Mouse (Mus musculus): ENCODE data around the gene Cse1l. TPM values are rescaled to one million over a fixed set of nuclear protein-coding genes. Genes with fewer than 3 reads are reported as not detected.

The Cse1l gene
- total RNA-seq, 1 experiment from 2014 or later: 105 TPM

DNA sequence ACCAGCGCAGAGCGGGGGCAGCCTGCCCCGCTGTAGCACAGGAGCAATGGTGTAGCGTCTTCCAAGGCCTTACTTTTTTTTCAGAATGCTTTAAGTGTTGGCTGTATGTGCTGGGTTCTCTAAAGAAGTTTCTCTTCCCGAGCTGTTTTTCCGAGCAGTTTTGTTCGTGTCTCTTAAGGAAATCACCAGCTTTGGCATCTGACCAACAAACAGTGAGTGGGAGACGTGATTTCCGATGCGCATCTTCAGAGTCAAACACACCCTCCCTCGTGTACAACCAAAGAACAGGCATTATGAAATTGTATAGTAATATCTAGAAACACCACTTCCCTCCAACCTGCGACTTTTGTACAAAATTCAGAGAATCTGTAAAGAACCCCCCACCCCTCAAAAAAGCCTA, 8.9 kb upstream of the Cse1l start:
- ATAC-seq (replicated peaks; ENCODE audit: insufficient number of reproducible peaks, low FRiP score, low TSS enrichment, poor library complexity, severe bottlenecking): no peak

DNA sequence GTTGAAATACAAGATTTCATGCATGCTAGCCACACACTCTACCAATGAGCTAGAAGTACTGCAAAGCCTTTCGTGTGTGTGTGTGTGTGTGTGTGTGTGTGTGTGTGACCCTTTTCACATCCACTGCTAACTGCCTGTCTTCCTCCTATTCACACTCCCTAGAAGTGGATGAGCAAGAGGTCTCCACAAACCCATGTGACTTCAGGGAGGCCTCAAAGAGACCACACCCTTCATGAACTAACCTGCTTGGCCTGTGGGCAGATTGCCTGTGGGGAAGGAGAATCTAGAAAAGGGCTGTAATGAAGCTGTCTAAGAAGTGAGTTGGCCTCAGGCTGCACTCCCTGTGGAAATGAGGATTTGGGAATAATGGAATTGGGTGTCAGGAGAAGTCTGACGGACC, 6.7 kb upstream of the Cse1l start:
- ATAC-seq (replicated peaks; ENCODE audit: insufficient number of reproducible peaks, low FRiP score, low TSS enrichment, poor library complexity, severe bottlenecking): no peak

DNA sequence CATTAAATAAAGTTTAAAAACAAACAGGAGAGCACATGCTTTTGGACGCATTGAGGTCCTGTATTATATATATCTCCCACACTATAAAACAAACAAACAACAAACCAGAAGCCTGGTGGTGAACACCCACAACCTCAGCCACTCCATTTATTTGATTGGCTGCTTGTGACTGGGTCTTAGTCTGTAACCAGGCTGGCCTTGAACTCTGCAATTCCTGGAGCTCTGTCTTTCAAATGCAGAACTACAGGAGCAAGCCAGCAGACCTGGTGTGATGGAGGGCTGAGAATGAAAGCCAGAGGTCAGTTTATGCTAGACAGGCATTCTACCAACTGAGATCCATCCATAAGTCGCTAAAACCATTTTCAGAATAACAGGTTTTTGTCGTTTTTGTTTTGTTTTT, 6.1 kb upstream of the Cse1l start:
- no peak for ATAC-seq (replicated peaks; ENCODE audit: insufficient number of reproducible peaks, low FRiP score, low TSS enrichment, poor library complexity, severe bottlenecking)

DNA sequence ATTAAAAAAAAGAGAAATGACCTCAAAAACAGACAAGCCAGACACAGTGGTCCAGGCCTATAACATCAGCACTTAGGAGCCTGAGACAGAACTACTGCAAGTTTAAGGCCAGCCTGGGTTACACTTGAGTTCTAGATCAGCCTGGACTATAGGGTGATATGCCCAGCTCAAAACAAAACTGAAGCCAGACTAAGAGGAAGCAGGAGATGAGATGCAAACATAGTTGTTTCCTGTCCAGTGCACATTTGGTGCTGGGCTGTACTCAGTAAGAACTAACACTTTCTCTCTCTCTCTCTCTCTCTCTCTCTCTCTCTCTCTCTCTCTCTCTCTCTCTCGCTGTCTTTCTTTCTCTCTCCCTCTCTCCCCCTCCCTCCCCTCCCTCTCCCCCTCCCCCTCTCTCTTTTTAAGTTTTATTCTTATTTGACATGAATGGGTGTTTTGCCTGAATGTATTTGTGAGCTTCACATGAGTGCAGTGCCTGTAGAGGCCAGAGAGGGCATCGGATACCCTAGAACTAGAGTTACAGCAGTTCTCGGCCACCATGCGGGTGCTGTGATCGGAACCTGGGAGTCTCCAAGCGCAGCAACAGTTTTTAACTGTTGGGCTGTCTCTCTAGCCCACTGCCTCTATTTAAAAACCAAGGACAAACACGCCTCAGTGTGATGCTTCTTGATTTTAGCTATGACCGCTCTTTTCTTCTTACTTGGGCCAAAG, 4.9 kb upstream of the Cse1l start:
- ATAC-seq (replicated peaks; ENCODE audit: insufficient number of reproducible peaks, low FRiP score, low TSS enrichment, poor library complexity, severe bottlenecking): no peak

DNA sequence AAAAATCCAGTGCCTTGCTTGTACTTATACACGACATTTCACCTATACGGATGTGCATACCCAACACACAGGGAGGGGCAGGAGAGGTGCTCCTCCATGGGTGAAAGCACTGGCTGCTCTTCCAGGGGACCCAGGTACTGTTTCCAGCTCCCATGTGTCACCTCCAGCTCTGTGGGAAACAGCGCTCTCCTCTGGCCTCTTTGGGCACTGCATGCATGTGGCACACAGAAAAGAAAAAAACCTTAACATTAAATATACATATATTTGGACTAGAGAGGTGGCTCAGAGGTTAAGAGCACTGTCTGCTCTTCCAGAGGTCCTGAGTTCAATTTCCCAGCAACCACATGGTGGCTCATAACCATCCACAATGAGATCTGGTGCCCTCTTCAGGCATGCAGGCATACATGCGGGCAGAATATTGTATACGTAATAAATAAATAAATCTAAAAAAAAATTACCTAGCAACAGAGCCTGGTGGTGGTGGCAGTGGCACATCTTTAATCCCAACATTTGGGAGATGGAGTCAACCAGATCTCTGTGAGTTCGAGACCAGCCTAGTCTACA, 2.0 kb upstream of the Cse1l start:
- no peak for ATAC-seq (replicated peaks; ENCODE audit: insufficient number of reproducible peaks, low FRiP score, low TSS enrichment, poor library complexity, severe bottlenecking)

DNA sequence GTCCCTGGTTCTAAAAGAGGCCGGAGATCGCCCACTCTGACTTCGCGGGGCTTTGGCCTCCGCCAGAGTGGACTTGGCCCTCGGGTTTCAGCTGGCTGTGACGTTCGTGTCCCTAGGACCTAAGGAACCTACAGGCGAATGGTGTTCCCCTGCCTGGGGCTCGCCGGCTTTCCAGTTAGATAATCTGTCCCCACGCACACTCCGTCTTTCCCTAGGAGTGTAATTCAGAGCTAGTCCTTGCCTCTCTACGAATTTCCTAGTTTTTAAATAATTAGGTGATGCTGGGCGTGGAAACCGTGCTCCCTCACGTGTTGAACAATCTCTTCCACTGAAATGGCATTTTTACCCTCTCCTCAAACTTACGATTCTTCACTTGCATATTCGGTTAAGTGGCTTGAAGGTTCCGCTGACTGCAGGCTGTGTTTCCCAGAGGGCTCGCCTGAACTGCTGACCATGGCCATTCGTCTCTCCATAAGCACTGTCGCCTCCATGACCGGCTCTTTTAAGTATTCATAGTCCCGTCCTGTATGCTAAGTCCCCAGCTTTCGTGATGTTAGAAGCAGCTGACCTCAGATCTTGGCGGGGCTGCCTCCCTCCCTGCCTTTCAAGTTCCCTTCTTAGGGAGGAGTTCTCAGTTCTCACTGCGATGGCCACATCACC, 813 bp downstream of the Cse1l start:
- peak; percentile 83 for ATAC-seq (replicated peaks; ENCODE audit: insufficient number of reproducible peaks, low FRiP score, low TSS enrichment, poor library complexity, severe bottlenecking)

DNA sequence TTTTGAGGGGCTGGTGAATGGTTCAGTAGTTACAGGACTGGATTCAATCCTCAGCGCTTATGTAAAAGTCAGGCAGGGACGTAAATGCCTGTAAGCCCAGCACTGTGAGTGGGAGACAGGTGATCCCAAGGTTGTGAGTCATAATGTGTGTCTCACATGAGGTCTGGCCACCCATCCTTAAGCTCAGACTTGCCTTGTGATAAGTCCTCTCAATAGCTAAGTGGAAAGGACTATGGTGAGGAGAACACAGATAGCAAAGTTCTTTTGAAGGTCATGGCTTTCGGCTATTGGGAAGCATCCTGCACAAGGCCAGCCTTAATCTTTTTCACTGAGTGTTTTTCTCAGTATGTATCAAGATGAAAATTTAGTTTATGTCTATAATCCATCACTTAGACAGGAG, 3.9 kb downstream of the Cse1l start:
- ATAC-seq (replicated peaks; ENCODE audit: insufficient number of reproducible peaks, low FRiP score, low TSS enrichment, poor library complexity, severe bottlenecking): no peak

DNA sequence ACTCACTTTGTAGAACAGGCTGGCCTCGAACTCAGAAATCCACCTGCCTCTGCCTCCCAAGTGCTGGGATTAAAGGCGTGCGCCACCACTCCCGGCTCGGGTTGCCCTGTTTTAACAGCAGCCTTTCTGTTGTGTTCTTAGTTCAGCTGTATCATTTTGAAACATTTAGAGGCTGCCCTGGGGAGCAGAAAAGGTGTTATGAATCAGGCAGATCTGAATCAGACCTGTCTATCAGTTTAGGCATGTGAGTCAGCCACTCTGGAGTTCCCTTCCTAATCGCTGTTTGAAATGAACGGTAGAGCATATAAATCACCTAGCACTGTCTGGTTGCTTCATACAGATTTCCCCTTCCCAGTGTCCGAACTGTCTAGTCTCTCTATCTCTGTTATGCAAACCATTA, 4.7 kb downstream of the Cse1l start:
- no peak for ATAC-seq (replicated peaks; ENCODE audit: insufficient number of reproducible peaks, low FRiP score, low TSS enrichment, poor library complexity, severe bottlenecking)

DNA sequence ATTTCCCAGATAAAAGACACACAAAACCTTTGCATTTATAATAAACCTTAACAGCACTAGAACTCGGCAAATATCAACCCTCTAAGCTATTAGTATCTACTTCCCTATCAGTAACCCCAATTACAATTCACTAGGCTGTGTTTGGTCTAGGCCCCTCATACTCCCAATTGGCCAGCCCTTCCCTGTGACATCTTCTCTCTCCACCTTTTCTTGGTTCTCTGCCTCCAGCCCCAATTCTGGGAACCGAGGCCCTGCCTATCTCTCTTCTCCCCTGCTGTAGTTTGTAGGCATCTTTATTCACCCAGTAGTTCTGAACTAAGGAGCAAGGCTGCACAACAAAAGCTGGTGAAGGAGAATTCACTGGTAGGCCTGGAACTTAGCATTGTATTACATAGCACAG, 18.1 kb downstream of the Cse1l start:
- ATAC-seq (replicated peaks; ENCODE audit: insufficient number of reproducible peaks, low FRiP score, low TSS enrichment, poor library complexity, severe bottlenecking): no peak

DNA sequence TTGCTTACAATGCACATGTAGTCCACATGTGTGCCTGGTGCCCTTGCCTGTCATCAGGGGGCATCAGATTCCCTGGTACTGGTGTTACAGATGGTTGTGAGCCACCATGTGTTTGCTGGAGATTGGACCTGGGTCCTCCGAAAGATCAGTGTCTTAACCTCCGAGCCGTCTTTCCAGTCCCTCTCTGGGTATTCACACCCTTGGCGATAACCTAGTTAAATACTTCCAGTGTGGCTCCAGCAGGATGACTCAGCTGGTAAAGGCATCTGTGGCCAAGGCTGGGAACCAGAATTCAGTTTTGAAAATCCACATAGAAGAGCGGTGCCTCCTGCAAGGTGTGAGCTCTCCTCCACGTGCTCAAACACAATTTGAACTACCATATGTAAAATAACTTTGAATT, 28.1 kb downstream of the Cse1l start:
- ATAC-seq (replicated peaks; ENCODE audit: insufficient number of reproducible peaks, low FRiP score, low TSS enrichment, poor library complexity, severe bottlenecking): no peak

DNA sequence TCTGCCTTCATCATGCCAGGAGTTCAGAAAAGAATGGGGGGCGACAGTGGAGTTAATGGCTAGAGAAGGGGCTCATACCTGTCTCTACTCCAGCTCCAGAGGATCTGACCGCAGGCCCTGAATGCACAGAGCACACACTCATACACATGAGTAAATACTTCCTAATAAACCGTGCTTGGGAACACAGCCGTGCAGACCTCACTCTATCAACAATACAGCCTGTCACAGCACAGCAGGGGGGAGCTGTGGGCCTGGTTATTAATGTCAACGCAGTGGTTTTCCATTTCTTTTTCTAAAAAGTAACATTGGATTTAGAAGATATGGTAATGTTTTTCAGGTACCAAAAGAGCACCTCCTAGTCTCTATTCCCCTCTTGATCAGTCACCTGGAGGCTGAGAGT, 28.6 kb downstream of the Cse1l start:
- no peak for ATAC-seq (replicated peaks; ENCODE audit: insufficient number of reproducible peaks, low FRiP score, low TSS enrichment, poor library complexity, severe bottlenecking)

DNA sequence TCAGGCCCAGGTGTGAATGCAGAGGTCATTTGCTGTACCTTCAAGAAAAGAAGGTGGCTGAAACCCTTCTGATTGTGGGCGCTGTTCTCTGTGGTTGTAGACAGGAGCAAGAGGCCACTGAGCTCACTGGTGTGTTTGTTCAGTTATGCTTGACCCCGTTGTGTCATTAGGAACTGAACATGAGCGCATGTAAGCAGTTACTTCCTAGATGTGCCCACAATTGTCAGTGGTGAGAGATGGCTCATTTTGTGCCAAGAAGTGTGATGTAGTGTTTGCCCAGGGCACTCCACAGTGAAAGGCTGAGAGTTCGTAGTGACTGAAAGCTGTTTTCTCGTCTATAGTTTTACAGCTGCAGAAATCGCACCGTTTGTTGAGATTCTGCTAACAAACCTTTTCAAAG, 29.7 kb downstream of the Cse1l start:
- no peak for ATAC-seq (replicated peaks; ENCODE audit: insufficient number of reproducible peaks, low FRiP score, low TSS enrichment, poor library complexity, severe bottlenecking)

DNA sequence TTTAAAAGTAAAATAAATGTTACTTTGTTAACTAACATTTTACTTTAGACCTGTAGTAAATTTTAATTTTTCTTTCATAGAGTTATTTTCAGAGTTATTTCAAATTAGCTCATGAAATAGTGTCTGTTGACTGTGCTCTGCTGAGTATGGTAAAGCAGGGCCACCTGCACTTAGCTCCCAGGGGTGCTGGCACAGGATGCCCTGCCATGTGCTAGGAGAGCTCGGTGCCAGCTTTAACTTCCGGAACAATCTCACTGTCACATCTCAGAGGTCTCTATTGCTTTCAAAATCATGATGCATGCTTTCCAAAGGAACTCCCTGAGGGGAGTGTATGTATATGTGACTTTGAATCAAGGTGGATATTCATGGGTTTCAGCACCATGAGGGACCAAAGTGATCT, 30.3 kb downstream of the Cse1l start:
- no peak for ATAC-seq (replicated peaks; ENCODE audit: insufficient number of reproducible peaks, low FRiP score, low TSS enrichment, poor library complexity, severe bottlenecking)

DNA sequence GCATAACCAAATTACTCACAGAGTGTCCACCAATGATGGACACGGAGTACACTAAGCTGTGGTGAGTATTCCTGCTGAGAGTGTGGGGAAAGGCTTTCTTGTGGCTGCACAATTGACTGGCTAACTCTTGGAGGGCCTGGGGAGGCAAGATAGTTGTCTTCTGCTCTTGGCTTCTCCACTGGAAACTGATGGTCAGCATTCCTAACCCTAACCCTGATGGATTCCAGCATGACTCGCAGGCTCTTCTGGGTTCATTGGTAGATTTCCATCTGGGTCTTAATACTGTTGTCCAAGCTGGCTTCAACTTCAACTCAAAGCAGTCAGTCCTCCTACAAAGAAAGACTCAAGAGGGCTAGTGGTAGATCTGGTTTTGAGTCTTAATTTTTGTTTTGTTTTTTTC, 37.3 kb downstream of the Cse1l start:
- no peak for ATAC-seq (replicated peaks; ENCODE audit: insufficient number of reproducible peaks, low FRiP score, low TSS enrichment, poor library complexity, severe bottlenecking)

DNA sequence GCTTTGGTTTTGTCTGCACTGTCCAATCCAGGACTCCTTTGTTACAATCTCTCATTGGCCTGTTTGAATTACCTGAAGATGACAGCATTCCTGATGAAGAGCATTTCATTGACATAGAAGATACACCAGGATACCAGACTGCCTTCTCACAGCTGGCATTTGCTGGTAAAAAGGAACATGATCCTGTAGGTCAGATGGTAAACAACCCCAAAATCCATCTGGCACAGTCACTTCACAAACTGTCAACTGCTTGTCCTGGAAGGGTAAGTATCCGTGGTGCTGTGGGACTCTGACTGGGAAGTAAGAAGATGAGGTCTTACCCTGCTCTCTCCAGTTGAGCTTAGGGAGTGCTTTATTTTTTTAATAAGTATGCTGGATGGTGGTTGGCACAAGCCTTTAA, 38.5 kb downstream of the Cse1l start:
- no peak for ATAC-seq (replicated peaks; ENCODE audit: insufficient number of reproducible peaks, low FRiP score, low TSS enrichment, poor library complexity, severe bottlenecking)

DNA sequence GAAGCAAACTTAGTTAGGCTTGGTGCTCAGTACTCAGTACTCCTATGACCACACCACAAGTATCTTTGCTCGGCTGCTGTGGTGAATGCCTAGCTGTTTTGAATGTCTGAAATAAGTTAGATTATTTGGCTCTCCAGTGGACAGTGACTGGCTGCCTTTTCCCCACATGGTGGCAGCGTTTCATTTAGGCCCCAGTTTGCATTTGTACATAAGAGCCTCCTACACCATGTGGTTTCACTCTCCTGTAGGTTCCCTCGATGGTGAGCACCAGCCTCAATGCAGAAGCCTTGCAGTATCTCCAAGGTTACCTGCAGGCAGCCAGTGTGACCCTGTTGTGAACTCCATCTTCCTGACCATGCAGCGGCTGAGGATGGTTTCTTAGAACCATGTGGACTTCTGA, 39.6 kb downstream of the Cse1l start:
- no peak for ATAC-seq (replicated peaks; ENCODE audit: insufficient number of reproducible peaks, low FRiP score, low TSS enrichment, poor library complexity, severe bottlenecking)

DNA sequence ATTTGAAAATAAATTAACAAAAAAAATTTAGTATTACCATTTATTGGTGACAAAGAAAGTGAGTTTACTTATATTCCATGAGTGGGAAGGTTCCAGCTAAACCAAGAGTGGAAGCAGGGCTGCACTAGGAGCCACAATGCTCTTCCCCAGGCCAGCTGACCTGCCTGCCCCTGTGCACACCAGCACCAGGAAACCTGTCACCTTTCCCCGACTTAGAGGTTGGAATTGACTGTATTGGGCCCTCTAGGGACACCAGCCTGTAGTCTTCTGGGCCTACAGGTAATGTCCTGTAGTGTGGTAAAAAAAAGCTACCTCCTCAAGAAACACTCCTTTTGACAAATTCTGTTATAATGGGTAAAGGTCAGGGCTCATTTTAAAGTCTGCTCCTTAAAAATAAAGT, 42.4 kb downstream of the Cse1l start:
- ATAC-seq (replicated peaks; ENCODE audit: insufficient number of reproducible peaks, low FRiP score, low TSS enrichment, poor library complexity, severe bottlenecking): no peak

DNA sequence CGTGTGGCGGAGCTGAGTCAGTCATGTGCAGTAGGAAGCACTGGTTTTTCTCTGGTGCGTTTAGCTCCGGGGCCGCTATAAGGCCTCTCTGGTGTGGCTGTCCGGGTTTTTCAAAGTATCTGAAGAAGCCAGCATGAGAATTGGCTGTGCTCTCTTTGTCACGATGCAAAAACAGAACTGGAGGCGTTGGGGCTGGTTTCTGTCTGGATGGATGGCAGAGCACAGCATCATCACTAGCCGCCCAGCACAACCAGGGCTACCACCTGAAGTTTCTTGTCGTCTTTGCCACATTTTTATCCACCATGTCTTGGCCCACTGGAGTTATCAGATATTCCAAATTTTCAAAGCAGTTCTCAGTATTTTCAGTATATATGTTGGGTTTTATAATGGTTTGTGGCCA, 43.1 kb downstream of the Cse1l start:
- ATAC-seq (replicated peaks; ENCODE audit: insufficient number of reproducible peaks, low FRiP score, low TSS enrichment, poor library complexity, severe bottlenecking): no peak

DNA sequence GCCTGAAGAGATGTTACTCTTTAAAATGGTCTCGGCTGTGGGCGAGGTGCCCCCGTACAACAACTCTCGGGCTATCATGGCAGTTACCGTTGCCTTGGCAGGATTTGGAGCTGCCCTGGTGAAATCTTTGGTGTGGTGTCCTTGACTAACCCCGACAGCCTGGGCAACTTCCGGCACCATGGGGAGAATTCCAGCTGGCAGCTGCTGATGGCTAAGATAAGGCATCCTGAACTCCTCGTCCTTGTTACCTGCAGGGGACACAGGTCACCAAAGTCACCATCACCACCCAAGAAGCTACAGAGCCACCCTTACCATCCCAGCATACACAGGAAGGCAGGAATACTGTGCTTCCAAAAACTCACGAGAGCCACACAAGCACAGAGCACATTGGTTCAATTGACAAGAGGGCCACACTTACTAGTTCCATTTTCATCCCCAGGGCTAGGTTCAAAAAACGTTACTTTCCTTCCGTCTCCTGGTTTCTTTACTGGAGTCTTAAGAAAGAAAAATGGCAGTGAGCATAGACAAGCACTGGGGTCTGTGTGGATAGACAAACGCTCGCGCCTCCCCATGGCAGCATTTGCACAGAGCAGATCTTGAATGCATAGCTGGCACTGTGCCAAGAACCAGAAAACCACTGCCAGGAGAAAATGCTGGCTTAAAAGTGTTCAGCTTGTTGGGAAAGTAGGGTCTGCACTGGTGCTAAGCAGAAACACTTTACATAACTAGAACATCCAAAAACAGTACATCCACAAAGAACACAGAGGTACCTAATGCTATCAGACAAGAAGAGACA, 45.2 kb downstream of the Cse1l start:
- no peak for ATAC-seq (replicated peaks; ENCODE audit: insufficient number of reproducible peaks, low FRiP score, low TSS enrichment, poor library complexity, severe bottlenecking)

DNA sequence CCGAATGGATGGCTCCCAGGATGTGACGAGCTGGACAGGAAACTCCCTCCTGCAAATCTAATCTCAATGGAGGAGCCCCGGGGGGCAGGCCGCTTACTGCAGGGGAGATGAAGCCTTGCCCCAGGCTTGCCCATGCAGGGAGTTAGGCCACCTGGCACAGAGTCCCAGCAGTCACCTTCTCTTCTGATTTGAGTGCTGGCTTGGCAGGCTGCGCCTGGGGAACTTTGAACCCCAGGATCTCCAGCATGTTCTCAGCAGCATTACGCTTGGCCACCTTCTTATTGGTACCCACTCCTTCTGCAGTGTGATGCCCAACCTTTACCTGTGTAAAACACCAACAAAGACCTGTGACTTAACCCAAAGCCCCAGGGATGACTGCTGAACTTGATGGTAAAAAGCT, 46.3 kb downstream of the Cse1l start:
- ATAC-seq (replicated peaks; ENCODE audit: insufficient number of reproducible peaks, low FRiP score, low TSS enrichment, poor library complexity, severe bottlenecking): no peak
